Mouse (Mus musculus) CH12F3 (cell line): ENCODE data around the gene 2410015M20Rik.
"Not testable (repeated sequence)": the region's sequence is repeated elsewhere in the genome, so short reads cannot be mapped to it uniquely, and the experiment has no call there.

Experiments used
- in situ Hi-C: fragments of 300-500 bp; cut with MboI; formaldehyde crosslinking; loops from 2 replicates; pipeline ENCODE4 v1.14.3; 2020; ENCODE audit warnings: low sequenced_read_pairs

Gene 2410015M20Rik

GRCm38 (mm10) chr17:56609452-56610171 lies at the start of gene 2410015M20Rik:
TSS of gene 2410015M20Rik (minus strand) at chr17:56609771.
- in situ Hi-C loops, result no loop called here

- in situ Hi-C loops, result no loop called here
Measured at GRCm38 (mm10) chr17:56656171-56656570, 46.6 kb upstream of the 2410015M20Rik start.

GRCm38 (mm10) chr17:56655311-56655710 lies 45.7 kb upstream of the 2410015M20Rik start:
- in situ Hi-C loops, result no loop called here

GRCm38 (mm10) chr17:56654771-56655170 lies 45.2 kb upstream of the 2410015M20Rik start:
- in situ Hi-C loops, result no loop called here

- in situ Hi-C loops, result no loop called here
Measured at GRCm38 (mm10) chr17:56651801-56652200, 42.2 kb upstream of the 2410015M20Rik start.

GRCm38 (mm10) chr17:56647546-56647945 lies 38.0 kb upstream of the 2410015M20Rik start:
- in situ Hi-C loops, result no loop called here

GRCm38 (mm10) chr17:56643237-56643636 lies 33.7 kb upstream of the 2410015M20Rik start:
- in situ Hi-C loops, result no loop called here

GRCm38 (mm10) chr17:56634023-56634422 lies 24.5 kb upstream of the 2410015M20Rik start:
- in situ Hi-C loops, result no loop called here

- in situ Hi-C loops, result no loop called here
Measured at GRCm38 (mm10) chr17:56631807-56632206, 22.2 kb upstream of the 2410015M20Rik start.

- in situ Hi-C loops, result not testable (repeated sequence)
Measured at GRCm38 (mm10) chr17:56629800-56630781, 20.5 kb upstream of the 2410015M20Rik start.

GRCm38 (mm10) chr17:56627530-56628277 lies 18.1 kb upstream of the 2410015M20Rik start, which contains the start of gene Catsperd:
TSS of gene Catsperd (plus strand) at chr17:56628143.
- in situ Hi-C loops, result no loop called here

- in situ Hi-C loops, result no loop called here
Measured at GRCm38 (mm10) chr17:56626754-56627470, 17.3 kb upstream of the 2410015M20Rik start, which contains the start of gene Lonp1. TSS of gene Lonp1 (minus strand) at chr17:56626887.

- in situ Hi-C loops, result no loop called here
Measured at GRCm38 (mm10) chr17:56626260-56626659, 16.7 kb upstream of the 2410015M20Rik start.

- in situ Hi-C loops, result no loop called here
Measured at GRCm38 (mm10) chr17:56625495-56625894, 15.9 kb upstream of the 2410015M20Rik start.

GRCm38 (mm10) chr17:56617628-56618027 lies 8.1 kb upstream of the 2410015M20Rik start:
- in situ Hi-C loops, result no loop called here

GRCm38 (mm10) chr17:56616725-56617124 lies 7.2 kb upstream of the 2410015M20Rik start:
- in situ Hi-C loops, result no loop called here

GRCm38 (mm10) chr17:56615792-56616191 lies 6.2 kb upstream of the 2410015M20Rik start:
- in situ Hi-C loops, result no loop called here

- in situ Hi-C loops, result no loop called here
Measured at GRCm38 (mm10) chr17:56615136-56615784, 5.7 kb upstream of the 2410015M20Rik start.

GRCm38 (mm10) chr17:56614391-56615135 lies 5.0 kb upstream of the 2410015M20Rik start:
- in situ Hi-C loops, result no loop called here
